Mouse (Mus musculus): Measurements from ENCODE around the gene Lsg1.

Gene Lsg1

GRCm38 (mm10) chr16:30550748-30551192, 36.6 kb downstream of the Lsg1 start, which contains the start of gene Tmem44:
TSS of gene Tmem44 (minus strand) at chr16:30550842.
- DNase-seq (ENCODE audit: low read depth, low spot score): no peak

GRCm38 (mm10) chr16:30549966-30550747, 37.2 kb downstream of the Lsg1 start:
- peak; percentile 56 for DNase-seq (ENCODE audit: low read depth, low spot score)

GRCm38 (mm10) chr16:30549516-30549915, 37.9 kb downstream of the Lsg1 start:
- no peak for DNase-seq (ENCODE audit: low read depth, low spot score)

GRCm38 (mm10) chr16:30548291-30548690, 39.1 kb downstream of the Lsg1 start:
- no peak for DNase-seq (ENCODE audit: low read depth, low spot score)

GRCm38 (mm10) chr16:30544693-30545092, 42.7 kb downstream of the Lsg1 start:
- DNase-seq (ENCODE audit: low read depth, low spot score): no peak

GRCm38 (mm10) chr16:30543386-30543785, 44.0 kb downstream of the Lsg1 start:
- no peak for DNase-seq (ENCODE audit: low read depth, low spot score)

- DNase-seq (ENCODE audit: low read depth, low spot score): no peak
Measured at GRCm38 (mm10) chr16:30542826-30543225, 44.6 kb downstream of the Lsg1 start.

- DNase-seq (ENCODE audit: low read depth, low spot score): no peak
Measured at GRCm38 (mm10) chr16:30540107-30541001, 47.0 kb downstream of the Lsg1 start.

- DNase-seq (ENCODE audit: low read depth, low spot score): peak; percentile 42
Measured at GRCm38 (mm10) chr16:30539433-30539832, 48.0 kb downstream of the Lsg1 start.

- no peak for DNase-seq (ENCODE audit: low read depth, low spot score)
Measured at GRCm38 (mm10) chr16:30535075-30535474, 52.3 kb downstream of the Lsg1 start.

- DNase-seq (ENCODE audit: low read depth, low spot score): no peak
Measured at GRCm38 (mm10) chr16:30533592-30533991, 53.8 kb downstream of the Lsg1 start.

- no peak for DNase-seq (ENCODE audit: low read depth, low spot score)
Measured at GRCm38 (mm10) chr16:30532929-30533328, 54.5 kb downstream of the Lsg1 start.

GRCm38 (mm10) chr16:30531761-30532406, 55.5 kb downstream of the Lsg1 start:
- no peak for DNase-seq (ENCODE audit: low read depth, low spot score)

- no peak for DNase-seq (ENCODE audit: low read depth, low spot score)
Measured at GRCm38 (mm10) chr16:30530815-30531214, 56.6 kb downstream of the Lsg1 start.

- DNase-seq (ENCODE audit: low read depth, low spot score): no peak
Measured at GRCm38 (mm10) chr16:30528386-30528785, 59.0 kb downstream of the Lsg1 start.

- DNase-seq (ENCODE audit: low read depth, low spot score): no peak
Measured at GRCm38 (mm10) chr16:30527889-30528288, 59.5 kb downstream of the Lsg1 start.

GRCm38 (mm10) chr16:30525756-30526155, 61.6 kb downstream of the Lsg1 start:
- no peak for DNase-seq (ENCODE audit: low read depth, low spot score)

GRCm38 (mm10) chr16:30524481-30524880, 62.9 kb downstream of the Lsg1 start:
- DNase-seq (ENCODE audit: low read depth, low spot score): no peak

- no peak for DNase-seq (ENCODE audit: low read depth, low spot score)
Measured at GRCm38 (mm10) chr16:30522253-30522940, 65.0 kb downstream of the Lsg1 start.

GRCm38 (mm10) chr16:30521147-30521546, 66.2 kb downstream of the Lsg1 start:
- DNase-seq (ENCODE audit: low read depth, low spot score): no peak

GRCm38 (mm10) chr16:30520361-30520823, 67.0 kb downstream of the Lsg1 start:
- no peak for DNase-seq (ENCODE audit: low read depth, low spot score)
